Mouse (Mus musculus) adrenal gland, adult (tissue): ENCODE measurements around the gene Strip1.

ENCODE experiments used
- DNase-seq, 2 experiments: peaks; one replicate each; pipeline ENCODE4 v3.0.0; 2022 to 2023; ENCODE audit warnings: low spot score in 1 of 2; ENCODE audit not compliant: inconsistent age in 2 of 2

Gene Strip1

DNA sequence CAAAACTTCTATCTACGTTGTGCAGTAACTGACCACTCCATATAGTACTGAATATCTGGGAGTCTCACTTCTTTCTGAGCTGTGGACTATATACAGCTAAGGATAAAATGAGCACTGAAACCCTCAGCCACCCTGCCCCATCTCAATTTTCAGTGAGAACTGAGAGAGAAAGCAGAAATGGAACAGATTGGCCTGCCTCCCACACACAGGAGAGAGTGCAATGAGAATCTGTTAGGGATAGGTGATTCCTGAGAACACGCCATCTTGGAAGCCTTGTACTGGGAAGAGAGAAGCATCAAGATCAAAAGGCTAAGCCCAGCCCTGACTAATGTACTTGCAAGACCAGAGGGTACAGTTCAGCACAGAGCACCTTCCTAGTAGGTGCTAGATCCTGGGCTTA lies 2.9 kb downstream of the Strip1 start:
- no peak for DNase-seq

GRCm38 (mm10) chr3:107627641-107628040 lies 3.9 kb downstream of the Strip1 start:
- DNase-seq, result no peak

- no peak for DNase-seq
Measured at GRCm38 (mm10) chr3:107626751-107627150, 4.7 kb downstream of the Strip1 start.

DNA sequence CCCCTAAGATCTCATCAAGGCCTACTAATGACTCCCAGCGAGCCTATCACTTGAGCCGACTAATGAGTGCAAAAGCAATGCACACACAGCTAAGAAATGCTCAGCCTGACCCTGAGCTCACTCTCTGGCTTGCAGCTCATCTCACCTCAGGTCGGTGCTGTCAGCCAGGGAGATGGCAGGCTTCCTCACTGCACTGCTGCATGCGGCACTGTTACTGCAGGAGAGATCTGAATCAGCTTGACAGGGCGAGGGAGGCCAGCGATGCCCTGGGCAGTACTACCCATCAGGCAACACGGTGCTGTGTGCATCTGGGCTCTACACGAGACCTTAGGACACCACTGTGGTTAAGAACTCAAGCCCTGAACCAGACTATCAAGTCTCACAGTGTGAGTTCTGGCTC lies 6.0 kb downstream of the Strip1 start:
- no peak for DNase-seq

GRCm38 (mm10) chr3:107624424-107624823 lies 7.1 kb downstream of the Strip1 start:
- DNase-seq, result no peak

DNA sequence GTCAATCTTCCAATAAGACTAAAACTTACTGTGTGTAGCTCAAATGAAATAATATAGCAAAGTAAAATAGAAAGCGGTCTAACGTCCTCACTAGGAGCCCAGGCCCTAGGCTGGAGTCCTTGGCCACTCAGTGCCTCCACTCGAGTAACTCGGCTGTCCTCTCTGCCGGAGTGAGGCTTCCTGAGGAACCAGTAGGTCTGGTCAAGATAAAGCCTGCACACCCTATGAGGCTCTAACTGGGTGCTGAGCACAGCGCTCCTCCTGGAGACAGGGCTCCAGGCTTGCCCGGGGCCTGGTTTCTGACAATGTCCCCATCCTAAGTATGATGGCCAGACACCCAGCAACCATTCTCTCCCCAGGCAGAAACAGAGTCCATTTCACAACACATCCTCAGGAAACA lies 9.0 kb downstream of the Strip1 start:
- DNase-seq, result no peak

GRCm38 (mm10) chr3:107621286-107622075 lies 10.0 kb downstream of the Strip1 start:
- DNase-seq, result no peak

- DNase-seq, result no peak
Measured at GRCm38 (mm10) chr3:107619911-107620310, 11.6 kb downstream of the Strip1 start.

DNA sequence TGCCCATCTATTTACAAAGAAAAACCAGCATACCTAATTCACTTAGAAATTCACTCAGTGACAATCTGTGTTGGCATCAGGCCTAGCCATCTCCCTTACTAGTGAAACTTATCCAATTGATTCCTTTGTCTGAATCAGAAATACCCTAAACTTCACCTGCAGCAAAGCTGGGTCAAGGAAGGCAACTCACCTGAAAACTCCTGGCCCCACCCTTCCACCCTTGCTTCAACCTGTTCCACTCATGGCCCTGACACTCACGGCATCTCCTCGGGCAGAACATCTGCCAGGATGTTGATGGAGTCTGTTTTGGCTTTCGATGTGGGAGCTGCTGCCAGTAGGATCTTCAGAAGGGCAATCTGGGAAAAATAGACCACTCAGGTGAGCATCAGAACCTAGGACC lies 13.7 kb downstream of the Strip1 start:
- DNase-seq, result no peak

- peak; percentile 52 to 83 for DNase-seq
Measured at GRCm38 (mm10) chr3:107612902-107613525, 18.5 kb downstream of the Strip1 start.

DNA sequence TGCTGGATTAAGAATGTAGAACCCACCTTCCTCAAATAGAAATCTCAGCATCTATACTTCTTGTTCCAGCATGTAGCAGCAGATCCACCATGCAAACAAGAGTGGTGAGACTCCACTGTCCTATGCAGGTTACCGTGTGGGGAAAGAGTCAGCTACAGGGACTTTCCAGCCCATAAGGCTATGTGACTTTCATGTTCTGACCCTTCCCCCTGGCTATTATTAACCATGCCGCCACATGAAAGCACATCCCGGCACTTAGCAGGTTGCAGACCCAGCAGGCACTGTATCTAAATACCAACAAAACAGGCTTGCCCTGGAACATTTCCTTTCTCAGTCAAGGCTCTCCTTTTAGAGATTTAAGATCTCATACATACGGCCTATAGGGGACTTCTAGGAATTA lies 20.1 kb downstream of the Strip1 start:
- DNase-seq, result no peak

- DNase-seq, result no peak
Measured at GRCm38 (mm10) chr3:107609376-107609775, 22.1 kb downstream of the Strip1 start.

GRCm38 (mm10) chr3:107608808-107609207 lies 22.7 kb downstream of the Strip1 start:
- no peak for DNase-seq

GRCm38 (mm10) chr3:107607221-107607620 lies 24.3 kb downstream of the Strip1 start:
- DNase-seq, result no peak

- peak; percentile 48 to 82 for DNase-seq
Measured at GRCm38 (mm10) chr3:107605304-107605703, 26.2 kb downstream of the Strip1 start.

DNA sequence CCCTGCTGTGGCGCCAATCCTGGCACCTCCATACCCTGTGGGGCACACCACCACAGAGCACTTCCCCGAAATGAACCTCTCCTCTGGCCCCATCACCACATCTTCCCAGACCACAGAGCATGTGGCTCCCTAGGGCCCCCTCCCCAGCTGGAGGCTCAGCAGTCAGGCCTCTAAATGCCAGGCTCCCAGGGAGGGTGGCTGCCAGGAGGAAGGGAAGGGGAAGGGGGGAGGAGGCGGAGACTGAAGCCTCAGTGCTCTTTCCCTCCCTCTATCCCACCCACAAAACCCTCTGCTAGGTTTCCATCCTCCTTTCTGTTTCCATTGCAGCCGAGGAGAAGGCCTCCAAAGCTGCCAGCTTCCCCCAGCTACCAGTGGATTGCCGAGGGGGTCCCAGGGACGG lies 31.4 kb downstream of the Strip1 start:
- DNase-seq, result no peak

DNA sequence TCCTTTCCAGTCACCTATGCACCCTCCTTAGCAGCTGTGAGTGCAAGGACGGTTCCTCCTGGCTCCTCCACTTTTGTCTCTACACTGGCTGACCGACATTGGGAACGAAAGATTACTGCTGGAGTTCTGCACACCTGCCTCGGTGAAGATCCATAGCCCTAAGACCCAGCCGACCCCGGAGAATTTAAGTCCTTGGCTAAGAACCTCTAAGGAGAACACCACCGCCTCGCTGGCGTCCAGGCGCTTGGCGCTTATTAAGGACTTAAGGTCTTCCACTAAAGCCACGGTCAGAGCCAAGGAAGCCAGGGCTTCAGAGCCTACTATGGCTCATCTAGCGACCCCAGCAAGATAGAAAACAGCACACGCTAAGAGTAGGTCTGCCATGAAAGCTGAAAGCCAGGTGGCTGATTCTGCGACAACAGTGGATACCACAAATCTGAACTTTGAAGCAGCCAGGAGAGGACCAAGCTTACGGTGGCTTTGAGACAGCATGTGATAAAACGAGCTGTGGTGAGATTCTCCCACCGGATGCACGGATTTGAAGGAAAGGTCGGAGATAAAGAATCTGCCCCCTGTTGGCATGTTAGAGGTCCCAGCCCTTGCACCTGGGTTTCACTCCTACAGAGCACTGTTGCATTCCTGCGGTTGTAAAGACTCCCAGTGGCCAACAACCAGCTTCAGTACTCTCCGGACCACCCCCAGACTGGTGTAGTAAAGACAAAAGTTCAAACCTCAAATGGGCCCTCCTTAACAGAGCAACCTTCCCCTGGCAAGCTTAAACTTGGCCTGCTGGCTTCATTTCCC lies 33.7 kb downstream of the Strip1 start:
- no peak for DNase-seq

DNA sequence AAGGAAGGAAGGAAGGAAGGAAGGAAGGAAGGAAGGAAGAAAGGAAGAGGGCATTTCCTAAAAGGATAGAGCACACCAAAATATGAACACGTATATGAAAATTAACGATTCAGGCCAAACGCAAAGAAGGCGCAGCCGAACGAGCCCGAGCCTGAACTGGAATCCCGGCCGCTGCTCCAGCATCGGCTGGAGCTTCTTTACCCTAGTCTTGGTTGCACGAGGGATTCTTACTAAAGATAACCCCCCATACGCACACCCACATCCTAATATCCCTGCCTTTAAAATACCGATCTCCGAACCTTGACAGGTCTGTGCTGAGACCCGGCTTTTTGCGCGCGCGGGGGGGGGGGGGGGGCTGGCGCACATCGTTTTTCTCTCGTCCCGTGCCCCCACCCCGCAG lies 34.4 kb downstream of the Strip1 start:
- DNase-seq, result no peak

DNA sequence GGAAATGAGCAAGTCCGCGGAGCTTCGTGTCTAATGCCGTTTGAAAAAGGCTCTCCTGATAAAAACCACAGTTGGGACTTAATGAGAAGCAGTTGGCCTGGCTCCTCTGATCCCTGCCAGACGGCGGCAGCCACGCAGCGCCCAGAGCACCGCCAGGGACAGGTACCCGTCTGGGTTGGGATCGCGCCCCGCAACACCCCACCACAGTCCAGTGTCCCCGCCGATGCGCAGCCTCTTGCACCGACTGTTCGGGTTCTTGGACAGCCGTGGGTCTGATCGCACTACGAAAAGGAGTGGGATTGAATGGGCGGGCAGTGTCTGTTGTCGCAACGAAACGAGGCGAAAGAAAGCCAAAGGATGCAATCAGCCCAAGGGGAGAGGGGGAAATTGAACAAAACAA lies 34.9 kb downstream of the Strip1 start:
- peak in 1 of 2 experiments; percentile 70 for DNase-seq

DNA sequence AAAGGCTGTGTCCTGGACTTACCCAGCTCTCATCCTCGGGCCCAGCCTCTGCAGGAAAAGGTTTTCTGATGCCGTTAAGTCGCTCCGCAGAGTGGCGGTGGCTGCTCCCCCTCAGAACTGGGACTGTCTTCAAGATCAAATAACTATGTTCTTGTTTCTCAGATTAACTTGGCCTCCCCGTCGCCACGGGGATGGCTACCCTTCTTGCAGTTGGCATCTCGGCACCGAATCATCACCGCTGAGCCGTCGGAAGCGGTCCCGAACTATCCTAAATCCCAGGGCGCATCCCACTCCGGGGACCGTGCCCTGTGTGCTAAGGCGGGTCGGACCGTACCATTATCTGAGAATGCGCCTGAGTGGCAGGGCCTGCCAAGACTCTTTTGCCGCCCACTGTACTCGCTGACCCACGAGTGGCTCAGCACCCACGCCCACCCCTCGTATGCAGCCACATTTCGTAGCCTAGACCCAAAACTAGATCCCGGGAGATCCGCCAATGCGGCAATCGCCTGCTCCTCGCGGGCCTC lies 35.5 kb downstream of the Strip1 start:
- DNase-seq, result peak in 1 of 2 experiments; percentile 47

- DNase-seq, result peak in 1 of 2 experiments; percentile 60
Measured at GRCm38 (mm10) chr3:107595264-107595937, 36.1 kb downstream of the Strip1 start.
